In genomic region chr2:72094038-72094437, GRCm38 (mm10) we compare ENCODE assay signal across 15 mouse cellular contexts.
A peak's percentile ranks its signal among the peaks of the same experiment; 100 is the strongest.
DNase-seq lines count a peak whose midpoint lies in the region; ATAC-seq and TF ChIP-seq lines count a peak whose summit lies in the region.
"Had no signal": no experiment of that assay in that cellular context is flagged by ENCODE, and none has a peak within 500 bp of the region (broad histone marks: within the 10 kb centered on the region; RNA-seq: fewer than 3 reads in every experiment).

No protein-coding gene starts in this region.

- WGBS in kidney, postnatal 0 days: 55% methylated on average over 8 of the region's 8 CpGs
- 84% methylated on average over 8 of the region's 8 CpGs for WGBS in stomach, embryonic 14.5 days
- 62% methylated on average over 8 of the region's 8 CpGs for WGBS in stomach, postnatal 0 days
- WGBS in stomach, embryonic 16.5 days: 73% methylated on average over 8 of the region's 8 CpGs

- H3K4me3 ChIP-seq in gastrocnemius, adult 2 months: peak overlapping the region; percentile 29
- no peak overlapping the region for H3K4me3 ChIP-seq in kidney, postnatal 0 days (replicated peaks; ENCODE audit: low read depth, low read length)
- H3K4me3 ChIP-seq in stomach, embryonic 14.5 days (ENCODE audit: low read depth, low read length): no peak overlapping the region
- H3K4me3 ChIP-seq in stomach, postnatal 0 days (ENCODE audit: low read depth, low read length): no peak overlapping the region
- H3K4me3 ChIP-seq in stomach, embryonic 16.5 days (replicated peaks; ENCODE audit: low read length): no peak overlapping the region
- H3K4me3 ChIP-seq: heart, embryonic 15.5 days; hindbrain, embryonic 15.5 days had no signal

- H3K9me3 ChIP-seq in kidney, postnatal 0 days (replicated peaks; ENCODE audit: low read length): no peaks in the 10 kb centered on the region
- H3K9me3 ChIP-seq in stomach, embryonic 14.5 days (ENCODE audit: control insufficient read depth, low read depth, low read length): no peaks in the 10 kb centered on the region
- no peaks in the 10 kb centered on the region for H3K9me3 ChIP-seq in stomach, postnatal 0 days (ENCODE audit: control insufficient read depth, low read length)
- no peaks in the 10 kb centered on the region for H3K9me3 ChIP-seq in stomach, embryonic 16.5 days (replicated peaks; ENCODE audit: control insufficient read depth, low read length)
- H3K9me3 ChIP-seq: G1E; heart, embryonic 15.5 days; hindbrain, embryonic 15.5 days had no signal

- H3K27ac ChIP-seq in gastrocnemius, adult 2 months: peak overlapping the region; percentile 66
- H3K27ac ChIP-seq in kidney, postnatal 0 days: peak overlapping the region; percentile 60; the same call in 1 of the 2 replicates
- 0 out of 2 replicates have a peak overlapping the region, but pooled peaks have one; percentile 10 for H3K27ac ChIP-seq in stomach, embryonic 14.5 days (ENCODE audit: low read length)
- no peak overlapping the region for H3K27ac ChIP-seq in stomach, postnatal 0 days (replicated peaks)
- peak overlapping the region; percentile 82 for H3K27ac ChIP-seq in stomach, embryonic 16.5 days (ENCODE audit: low read length)
- H3K27ac ChIP-seq: heart, embryonic 15.5 days had no signal

- H3K4me1 ChIP-seq in kidney, postnatal 0 days (replicated peaks; ENCODE audit: insufficient read depth, low read length): peaks cover 12% of the 10 kb centered on the region; the same call in 1 of the 2 replicates
- H3K4me1 ChIP-seq in stomach, embryonic 14.5 days (ENCODE audit: control insufficient read depth, insufficient read depth, low read length): peaks cover 14% of the 10 kb centered on the region; the same call in 1 of the 2 replicates
- H3K4me1 ChIP-seq in stomach, postnatal 0 days (replicated peaks; ENCODE audit: control insufficient read depth, insufficient read depth): no peaks in the 10 kb centered on the region; the same call in 1 of the 2 replicates
- peaks cover 8% of the 10 kb centered on the region for H3K4me1 ChIP-seq in stomach, embryonic 16.5 days (ENCODE audit: control insufficient read depth, insufficient read depth, low read length)

- H3K36me3 ChIP-seq in kidney, postnatal 0 days (ENCODE audit: insufficient read depth, low read length): no peaks in the 10 kb centered on the region
- no peaks in the 10 kb centered on the region for H3K36me3 ChIP-seq in stomach, embryonic 14.5 days (ENCODE audit: control insufficient read depth, insufficient read depth, low read length)
- H3K36me3 ChIP-seq in stomach, postnatal 0 days (ENCODE audit: control insufficient read depth, insufficient read depth, low read length): no peaks in the 10 kb centered on the region
- no peaks in the 10 kb centered on the region for H3K36me3 ChIP-seq in stomach, embryonic 16.5 days (ENCODE audit: control insufficient read depth, insufficient read depth, low read length)
- H3K36me3 ChIP-seq: G1E; heart, embryonic 15.5 days; hindbrain, embryonic 15.5 days had no signal

- ATAC-seq in kidney, postnatal 0 days (replicated peaks; ENCODE audit: low FRiP score, low read depth): no peak
- ATAC-seq in stomach, embryonic 14.5 days (ENCODE audit: insufficient number of reproducible peaks, insufficient read depth, low FRiP score, low read depth): no peak
- no peak for ATAC-seq in stomach, postnatal 0 days (ENCODE audit: low FRiP score, low TSS enrichment)
- no peak for ATAC-seq in stomach, embryonic 16.5 days (ENCODE audit: insufficient read depth, low FRiP score)

- no peak for DNase-seq in gastrocnemius, adult 2 months
- DNase-seq in gastrocnemius, postnatal 4 days (ENCODE audit: low spot score in 2 of 2): no peak
- no peak for DNase-seq in kidney, postnatal 0 days (ENCODE audit: low spot score)
- no peak for DNase-seq in kidney, postnatal 36 days
- no peak for DNase-seq in stomach, postnatal 0 days (ENCODE audit: low spot score)
- DNase-seq in ovary, postnatal 14 days (ENCODE audit: low spot score): no peak
- DNase-seq: cerebellum, adult 8-10 months; liver; right cerebral cortex, postnatal 25 days; thymus, postnatal 14 days had no signal

- TF ChIP-seq EP300 in stomach, postnatal 0 days (optimal IDR thresholded peaks at IDR 0.05): no peak

- H3K4me2 ChIP-seq in kidney, postnatal 0 days (ENCODE audit: low read length): peak overlapping the region; percentile 14
- H3K4me2 ChIP-seq in stomach, embryonic 14.5 days (replicated peaks; ENCODE audit: low read depth, low read length): no peak overlapping the region
- no peak overlapping the region for H3K4me2 ChIP-seq in stomach, postnatal 0 days (replicated peaks; ENCODE audit: low read depth)
- H3K4me2 ChIP-seq in stomach, embryonic 16.5 days (ENCODE audit: low read depth, low read length): no peak overlapping the region
- H3K4me2 ChIP-seq: heart, embryonic 15.5 days had no signal

- H3K27me3 ChIP-seq in kidney, postnatal 0 days (ENCODE audit: insufficient read depth, low read length): no peaks in the 10 kb centered on the region
- no peaks in the 10 kb centered on the region for H3K27me3 ChIP-seq in stomach, embryonic 14.5 days (ENCODE audit: control insufficient read depth, insufficient read depth, low read length)
- no peaks in the 10 kb centered on the region for H3K27me3 ChIP-seq in stomach, postnatal 0 days (ENCODE audit: control insufficient read depth, insufficient read depth, low read length)
- H3K27me3 ChIP-seq in stomach, embryonic 16.5 days (ENCODE audit: control insufficient read depth, insufficient read depth, low read length): no peaks in the 10 kb centered on the region
- H3K27me3 ChIP-seq: heart, embryonic 15.5 days; hindbrain, embryonic 15.5 days had no signal

- TF ChIP-seq CTCF in gastrocnemius, adult 2 months (IDR thresholded peaks at IDR 0.05): no peak
- no peak for TF ChIP-seq CTCF in kidney, postnatal 0 days (IDR thresholded peaks at IDR 0.05; ENCODE audit: low read depth)
- TF ChIP-seq CTCF in stomach, postnatal 0 days (IDR thresholded peaks at IDR 0.05; ENCODE audit: low read depth): no peak

- H3K9ac ChIP-seq in kidney, postnatal 0 days (ENCODE audit: low read depth, low read length): no peak overlapping the region
- no peak overlapping the region for H3K9ac ChIP-seq in stomach, embryonic 14.5 days (replicated peaks; ENCODE audit: low read depth, low read length)
- H3K9ac ChIP-seq in stomach, postnatal 0 days (ENCODE audit: low read length): no peak overlapping the region
- H3K9ac ChIP-seq in stomach, embryonic 16.5 days (ENCODE audit: low read length): no peak overlapping the region
- H3K9ac ChIP-seq: heart, embryonic 15.5 days; hindbrain, embryonic 15.5 days had no signal

- intact Hi-C loops in gastrocnemius, adult 2 months (cut with DNase I): loop anchor here (5.0 kb wide), 1 partner anchor 37 kb away; no protein-coding TSS in a partner anchor
